Mouse (Mus musculus) bone marrow macrophage, adult 2 months (primary cell): ENCODE measurements around the gene Stmn3.

Experiments used
- CTCF ChIP-seq: IDR thresholded peaks from 2 replicates; pipeline ENCODE4 v1.5.1; 2012; ENCODE audit warnings: low read depth, mild to moderate bottlenecking, low read length, moderate library complexity
- POLR2A ChIP-seq: IDR thresholded peaks from 2 replicates; pipeline ENCODE4 v1.6.1; 2012; ENCODE audit warnings: mild to moderate bottlenecking, low read depth, low read length, borderline replicate concordance

DNA sequence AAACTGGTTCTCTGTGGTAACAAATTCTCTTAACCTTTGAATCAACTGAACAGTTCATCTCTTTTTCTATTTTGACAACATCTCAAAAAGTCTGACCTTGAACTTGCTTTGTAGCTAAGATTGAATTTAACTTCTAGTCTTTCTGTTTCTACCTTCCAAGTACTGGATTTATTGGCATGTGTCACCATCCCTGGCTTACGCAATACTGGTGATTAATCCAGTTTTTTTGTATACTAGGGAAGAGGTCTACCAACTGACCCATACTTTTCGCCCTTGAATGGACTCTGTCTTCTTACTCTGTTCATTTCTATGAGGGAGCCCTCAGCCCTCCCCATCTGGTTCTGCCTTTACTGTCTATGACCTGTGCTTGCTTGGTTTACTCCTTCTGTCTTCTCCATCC is 11.8 kb upstream of the Stmn3 start:
- TF ChIP-seq CTCF (no peak), POLR2A (no peak)
